Mouse (Mus musculus) kidney, postnatal 36 days (tissue): ENCODE data around the gene Adgre4.

Experiments used
- DNase-seq, 2 experiments: peaks; one replicate each; pipeline ENCODE4 v3.0.0; 2021 to 2022; ENCODE audit warnings: mixed read lengths in 2 of 2

The Adgre4 gene

DNA sequence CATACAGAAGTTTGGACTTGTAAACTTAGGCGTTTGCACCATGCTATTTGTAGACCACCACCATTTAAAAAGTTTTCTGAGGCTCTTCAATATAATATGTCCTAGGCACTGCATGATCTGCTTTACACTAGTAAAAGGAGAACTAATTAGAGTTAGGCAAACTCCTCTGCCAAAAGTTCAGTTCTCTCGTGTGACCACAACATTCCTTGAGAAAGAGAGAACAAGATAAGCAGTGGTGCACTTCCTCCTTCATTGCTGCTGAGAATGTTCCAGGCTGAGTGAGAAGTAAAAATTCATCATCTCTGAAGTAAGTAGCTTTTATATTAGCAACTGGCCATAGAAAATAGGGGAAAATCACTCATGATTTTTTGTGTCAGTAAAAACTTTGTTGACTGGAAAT lies at the start of gene Adgre4:
Gene Adgre4, plus strand, starts transcription at position 199 of the 400 bp plus-strand sequence.
- DNase-seq: no peak

DNA sequence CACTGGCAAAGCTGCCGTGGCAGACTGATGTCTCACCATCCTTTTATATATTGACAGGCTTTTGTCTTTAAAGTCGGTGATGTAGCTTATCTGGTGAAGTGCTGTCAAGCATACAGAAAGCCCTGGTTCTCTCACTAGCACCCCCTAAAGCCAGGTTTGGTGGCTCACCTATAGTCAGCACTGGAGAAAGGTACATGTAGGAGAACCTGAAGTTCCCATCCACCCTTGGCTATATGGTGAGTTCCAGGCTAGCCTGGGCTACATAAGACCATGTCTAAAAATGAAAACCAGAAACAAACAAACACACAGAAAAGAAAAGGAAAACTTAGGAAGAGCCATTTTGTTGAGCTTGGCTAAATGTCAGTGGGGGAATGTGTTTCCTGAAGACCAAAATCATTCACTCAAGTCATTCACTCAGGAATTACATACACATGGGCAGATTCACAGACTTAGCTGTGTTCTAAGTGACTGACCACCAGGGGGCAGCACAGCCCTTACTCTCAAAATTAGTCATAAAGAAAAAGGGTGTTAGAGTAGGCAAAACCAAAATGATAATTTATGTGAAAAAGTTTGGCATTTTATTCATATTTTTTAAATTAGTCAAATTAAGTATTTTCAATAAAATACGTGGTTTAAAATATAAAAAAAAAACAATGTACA lies 47.5 kb upstream of the Adgre4 start:
- DNase-seq: peak; percentile 68 to 90

DNA sequence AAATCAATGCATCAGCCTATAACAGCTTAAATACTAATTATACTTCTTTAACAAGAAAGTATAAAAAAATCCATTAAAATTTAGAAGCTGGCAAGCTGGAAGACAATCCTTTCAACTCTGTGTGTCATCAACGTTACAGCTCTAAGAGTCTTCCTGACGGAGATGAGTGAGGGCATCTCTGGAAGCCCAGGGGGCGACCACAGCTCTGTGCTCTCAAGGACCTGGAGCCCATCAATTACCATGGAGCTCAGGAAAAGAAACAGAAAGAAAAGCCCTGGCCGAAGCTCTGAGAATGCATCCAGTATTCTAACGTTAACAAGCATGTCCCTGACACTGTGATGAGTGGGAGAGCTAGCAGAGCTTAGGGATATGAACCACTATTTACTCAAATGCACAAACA lies 46.9 kb upstream of the Adgre4 start:
- DNase-seq: no peak

DNA sequence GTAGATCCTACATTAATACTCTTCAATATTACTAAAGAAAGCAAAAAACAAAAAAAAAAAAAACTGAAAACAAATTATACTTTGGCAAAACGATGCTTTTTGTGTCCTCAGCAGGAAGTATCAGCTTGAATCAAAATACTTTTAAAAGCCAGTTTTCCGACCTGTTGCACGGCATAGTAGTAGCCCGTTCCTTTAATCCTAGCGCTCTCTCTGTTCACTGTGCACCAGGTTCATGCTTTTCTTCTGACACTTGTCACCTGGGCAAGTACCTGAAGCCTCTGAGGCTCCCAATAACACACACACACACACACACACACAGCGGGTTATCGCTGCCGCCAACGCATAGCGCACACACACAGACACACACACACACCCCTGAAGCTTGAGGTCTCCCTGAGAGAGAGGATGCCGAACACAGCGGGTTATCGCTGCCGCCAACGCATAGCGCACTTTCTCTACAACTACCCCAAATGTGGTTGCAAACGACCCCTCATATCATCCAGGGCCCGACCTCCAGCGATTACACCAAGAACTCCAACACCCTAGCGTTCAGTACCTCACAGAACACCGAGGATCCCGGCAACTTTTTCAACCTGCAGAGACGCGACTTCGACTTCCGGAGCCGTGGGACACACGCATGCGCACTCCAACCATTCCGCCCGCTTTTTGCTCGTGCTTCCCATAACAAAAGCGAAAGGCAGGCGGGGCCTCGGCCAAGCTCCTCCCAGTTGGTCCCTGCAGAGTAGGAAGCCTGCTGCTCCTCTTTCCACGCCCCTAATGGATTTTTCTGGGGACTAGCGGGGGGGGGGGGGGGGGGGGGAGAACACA lies 37.6 kb upstream of the Adgre4 start, which contains the start of gene Pot1b:
Gene Pot1b, minus strand, starts transcription at position 645 of the 828 bp plus-strand sequence.
- peak; percentile 99 to 100 for DNase-seq

DNA sequence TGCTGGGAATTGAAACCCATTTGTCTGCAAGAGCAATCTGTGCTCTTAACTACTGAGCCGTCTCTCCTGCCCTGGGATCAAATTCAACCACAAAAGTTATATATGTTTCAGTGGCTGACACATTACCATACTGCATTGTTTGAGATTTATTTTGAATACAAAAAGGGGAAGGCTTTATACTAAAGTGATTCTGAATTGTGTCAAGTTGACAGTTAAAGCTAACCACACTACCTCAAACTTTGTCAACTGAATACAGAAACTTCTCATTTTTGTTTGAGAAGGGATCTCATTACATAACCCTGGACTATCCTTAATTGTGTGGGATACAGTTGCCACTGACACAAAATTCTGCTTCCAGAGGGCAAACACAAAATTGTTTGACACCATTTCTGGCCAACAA lies 28.5 kb upstream of the Adgre4 start:
- DNase-seq: no peak

DNA sequence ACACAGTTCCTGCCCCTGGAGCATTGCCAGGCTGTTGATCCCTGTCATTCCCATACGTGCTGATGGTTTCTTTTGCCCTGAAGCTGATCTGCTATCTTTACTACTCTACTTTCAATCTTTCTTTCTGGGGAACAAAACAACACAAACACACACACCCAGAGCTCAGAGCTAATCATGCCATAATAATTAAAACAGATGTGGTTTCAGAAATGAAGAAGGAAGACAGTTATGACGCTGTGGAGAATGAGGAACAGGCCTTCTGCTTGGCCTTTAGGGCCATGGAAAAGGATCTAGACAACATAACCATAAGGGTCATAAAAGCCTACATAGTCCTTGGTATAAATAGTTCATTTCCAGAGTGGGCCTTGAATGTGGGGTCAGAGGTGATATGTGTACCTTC lies 27.5 kb upstream of the Adgre4 start:
- no peak for DNase-seq

DNA sequence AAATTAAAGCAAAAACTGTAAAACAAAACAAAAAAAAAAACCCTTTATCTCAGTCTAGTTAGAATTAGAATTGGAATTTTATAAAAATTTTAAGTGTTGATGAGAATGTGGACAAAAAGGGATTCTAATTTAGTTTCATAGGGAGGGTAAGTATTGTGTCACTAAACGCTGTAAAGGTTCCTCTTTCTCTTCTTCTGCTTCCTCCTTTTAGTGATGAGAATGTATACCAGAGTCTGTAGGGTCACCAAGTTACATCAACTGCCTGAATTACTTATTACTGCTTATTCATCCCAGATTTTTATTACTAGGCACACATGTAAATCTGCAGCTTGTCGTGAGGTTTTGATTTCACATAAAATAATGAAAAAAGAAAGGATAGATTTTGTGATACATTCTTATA lies 23.6 kb upstream of the Adgre4 start:
- no peak for DNase-seq

DNA sequence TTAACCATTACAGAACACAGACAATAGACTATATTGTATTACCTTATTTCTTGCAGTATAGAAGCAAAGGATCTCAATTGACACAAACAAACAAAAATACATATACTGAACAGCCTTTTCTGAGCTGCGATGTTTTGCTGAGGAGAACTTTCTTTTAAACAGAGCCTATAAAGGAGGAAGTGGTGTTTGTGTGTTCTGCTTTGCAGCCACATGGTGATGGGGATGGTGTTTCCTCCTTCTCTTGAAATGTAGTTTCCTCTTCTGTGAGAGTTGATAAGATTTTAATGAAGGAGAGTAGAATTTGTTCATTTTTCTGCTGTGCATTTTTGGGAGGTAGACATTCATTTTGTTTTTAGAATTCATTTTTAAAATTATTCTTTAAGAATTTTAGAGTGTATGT lies 13.1 kb upstream of the Adgre4 start:
- DNase-seq: no peak

DNA sequence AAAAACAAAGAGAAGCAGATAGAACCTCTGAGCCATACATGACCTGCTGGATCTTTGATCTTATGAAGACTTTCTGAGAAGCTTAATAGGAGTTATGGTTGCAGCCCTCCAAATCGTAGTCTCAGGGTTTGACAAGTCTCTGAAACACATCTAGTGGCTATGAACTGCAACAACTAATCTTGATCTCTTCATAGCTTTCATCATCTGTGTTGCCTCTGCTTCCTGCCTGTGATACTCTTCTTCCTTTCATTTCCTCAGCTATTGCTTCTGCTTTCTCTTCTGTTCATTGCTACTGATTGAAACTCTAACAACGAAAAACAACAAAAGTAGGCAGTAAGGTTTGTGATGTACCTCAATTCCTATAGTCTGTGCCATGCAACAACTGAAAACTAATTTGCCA lies 1.4 kb downstream of the Adgre4 start:
- DNase-seq: no peak

DNA sequence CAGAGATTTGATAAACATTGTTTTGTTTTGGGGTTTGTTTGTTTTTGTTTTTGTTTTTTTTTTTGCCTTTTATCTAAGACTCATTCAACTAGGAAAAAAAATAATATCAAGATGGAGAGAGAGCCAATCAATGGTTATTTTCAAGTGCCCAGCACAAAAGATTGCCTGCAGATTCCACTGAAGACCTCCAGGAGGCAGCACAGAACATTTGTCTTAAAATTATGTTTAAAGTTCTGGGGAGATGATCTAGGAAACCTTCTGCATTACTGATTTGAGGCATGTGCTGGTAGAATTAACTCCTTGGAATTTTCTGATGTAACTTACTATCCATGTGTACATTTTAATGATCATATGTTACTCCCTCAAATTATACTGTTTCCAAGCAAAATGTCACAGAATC lies 63.9 kb downstream of the Adgre4 start:
- peak; percentile 2 to 6 for DNase-seq

DNA sequence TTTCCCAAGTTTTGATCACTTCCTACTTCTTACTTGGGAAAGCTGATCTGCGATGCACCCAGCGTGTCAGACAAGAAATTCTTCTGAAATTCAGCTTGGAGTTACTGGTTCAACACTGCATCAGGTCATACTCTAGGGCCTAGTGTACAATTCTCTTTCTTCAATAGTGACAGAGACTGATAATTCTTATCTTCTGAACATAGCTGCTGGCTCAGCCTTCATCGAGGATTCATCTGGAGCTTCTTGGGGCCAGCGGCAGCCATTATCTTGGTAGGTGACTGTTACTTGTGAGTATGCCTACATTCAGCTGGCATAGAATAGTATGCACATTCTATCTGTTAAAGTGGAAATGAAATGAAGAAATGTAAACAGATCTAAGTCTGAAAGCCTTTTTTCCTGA lies 67.1 kb downstream of the Adgre4 start:
- no peak for DNase-seq

DNA sequence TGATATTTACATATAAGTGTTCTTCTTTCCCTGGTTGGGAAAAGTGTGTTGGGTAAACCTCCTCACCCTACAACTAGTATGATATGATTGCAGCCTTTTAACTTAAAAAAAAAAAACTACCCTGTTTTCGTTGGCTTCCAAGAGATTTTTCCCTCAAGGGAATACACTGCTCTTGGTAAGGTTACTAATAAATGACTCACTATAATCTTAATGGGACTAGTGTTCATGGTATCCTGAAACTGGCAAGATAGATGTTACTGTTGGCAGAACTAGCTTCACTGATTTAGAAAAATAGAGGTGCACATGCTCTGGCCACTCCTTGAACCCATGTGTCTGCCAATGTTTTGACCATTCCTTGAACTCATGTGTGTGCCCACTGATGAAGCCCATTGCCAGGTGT lies 71.8 kb downstream of the Adgre4 start:
- DNase-seq: no peak

DNA sequence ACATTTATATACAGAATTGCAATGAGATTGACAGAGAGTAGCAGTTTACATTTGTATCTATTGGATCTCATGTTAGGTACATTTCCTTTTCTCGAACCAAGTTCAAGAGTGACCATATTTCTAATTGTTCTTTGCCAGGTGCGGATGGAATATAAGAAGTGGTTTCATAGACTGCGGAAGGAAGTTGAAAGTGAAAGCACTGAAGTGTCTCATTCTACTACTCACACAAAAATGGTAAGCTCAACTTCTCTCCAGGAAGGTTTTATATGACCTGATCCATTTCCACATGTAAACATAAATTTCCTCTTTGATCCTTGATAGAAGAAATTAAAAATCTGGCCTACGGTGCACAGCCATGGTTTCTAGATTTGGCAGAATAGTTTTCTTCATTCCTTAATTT lies 93.3 kb downstream of the Adgre4 start:
- DNase-seq: no peak

DNA sequence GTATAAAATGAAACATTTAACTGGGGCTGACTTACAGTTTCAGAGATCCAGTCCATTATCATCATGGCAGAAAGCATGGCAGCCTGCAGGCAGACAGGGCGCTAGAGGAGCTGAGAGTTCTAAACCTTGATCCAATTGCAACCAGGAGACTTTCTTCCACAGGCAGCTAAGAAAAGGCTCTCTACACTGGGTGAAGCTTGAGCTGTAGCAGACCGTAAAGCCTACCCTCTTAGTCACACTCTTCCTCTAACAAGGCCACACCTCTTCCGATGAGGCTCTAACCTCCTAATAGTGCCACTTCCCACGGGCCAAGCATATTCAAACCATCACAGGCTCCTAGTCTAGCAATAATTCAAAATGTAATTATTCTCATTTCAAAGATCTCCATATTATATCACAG lies 127.4 kb downstream of the Adgre4 start:
- DNase-seq: no peak

DNA sequence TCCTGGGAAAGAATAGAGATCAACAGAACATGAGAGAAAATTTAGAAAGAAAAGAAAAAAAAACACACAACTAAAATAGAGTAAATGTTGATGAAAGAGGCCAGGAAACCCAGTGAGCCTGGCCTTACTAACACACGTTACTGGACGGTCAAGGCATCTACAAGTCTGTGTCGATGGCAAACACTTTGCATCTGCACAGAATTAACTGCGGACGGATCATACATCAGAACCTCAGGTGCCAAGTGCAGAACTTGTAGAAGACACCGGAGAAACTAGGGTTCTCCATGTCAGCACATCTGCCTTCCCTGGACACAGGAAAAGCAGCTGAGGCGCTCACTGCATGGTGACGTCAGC lies 128.5 kb downstream of the Adgre4 start:
- DNase-seq: peak in 1 of 2 experiments; percentile 18

DNA sequence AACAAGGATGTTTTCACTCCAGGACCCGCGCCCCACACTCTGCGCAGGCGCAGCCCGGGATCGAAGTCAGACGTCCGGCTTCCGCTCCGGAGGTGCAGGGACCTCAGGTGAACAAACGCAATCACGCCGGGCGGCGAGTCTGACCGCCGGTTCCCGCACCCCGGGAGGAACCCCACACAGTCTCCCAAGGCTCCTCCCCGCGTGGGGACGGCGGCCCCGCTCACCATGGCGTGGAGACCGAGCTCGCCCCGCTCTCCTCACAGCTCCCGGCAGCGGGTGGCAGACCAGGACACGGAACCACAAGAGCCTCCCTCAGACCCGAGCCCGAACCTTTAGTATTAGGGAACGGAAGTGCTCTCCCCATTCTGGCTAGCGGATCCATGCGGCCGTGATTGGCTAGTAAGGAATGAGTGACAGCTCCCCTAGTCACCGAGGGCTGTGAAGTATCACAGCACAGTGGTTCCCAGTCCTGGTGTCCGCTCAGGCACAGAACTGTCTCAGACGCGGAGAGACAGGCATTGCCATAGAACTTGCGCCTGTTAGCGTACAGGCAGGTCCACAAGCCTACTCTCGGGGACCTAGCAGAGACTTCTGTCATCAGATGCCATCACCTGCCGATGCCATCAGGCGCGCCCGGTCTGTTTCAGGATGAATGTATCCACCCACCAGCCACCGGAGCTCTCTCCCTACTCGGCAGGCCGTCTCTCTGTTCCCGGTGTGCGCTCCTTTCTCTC lies 129.0 kb downstream of the Adgre4 start, which contains the start of gene Zfp119a:
Gene Zfp119a, minus strand, starts transcription at position 295 of the 734 bp plus-strand sequence.
- peak; percentile 83 to 87 for DNase-seq

DNA sequence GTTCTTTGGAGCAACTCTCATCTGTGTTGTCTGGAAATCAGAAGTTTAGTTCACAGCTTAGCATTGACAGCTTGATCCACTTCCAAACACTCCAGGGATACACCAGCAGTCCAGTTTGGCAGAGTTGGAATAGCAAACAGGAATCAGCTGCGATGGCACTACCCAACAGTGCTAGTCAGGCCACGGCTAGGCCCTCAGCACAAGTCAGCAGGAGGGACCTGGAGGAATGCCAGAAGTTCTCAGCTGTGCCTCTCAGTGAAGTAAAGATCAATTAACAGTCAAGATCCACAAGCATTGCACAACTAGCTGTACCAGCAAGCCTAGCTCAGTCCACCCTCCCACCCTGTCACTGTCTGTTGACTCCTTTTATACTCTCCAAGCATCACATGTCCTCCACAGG lies 133.8 kb downstream of the Adgre4 start:
- DNase-seq: no peak

DNA sequence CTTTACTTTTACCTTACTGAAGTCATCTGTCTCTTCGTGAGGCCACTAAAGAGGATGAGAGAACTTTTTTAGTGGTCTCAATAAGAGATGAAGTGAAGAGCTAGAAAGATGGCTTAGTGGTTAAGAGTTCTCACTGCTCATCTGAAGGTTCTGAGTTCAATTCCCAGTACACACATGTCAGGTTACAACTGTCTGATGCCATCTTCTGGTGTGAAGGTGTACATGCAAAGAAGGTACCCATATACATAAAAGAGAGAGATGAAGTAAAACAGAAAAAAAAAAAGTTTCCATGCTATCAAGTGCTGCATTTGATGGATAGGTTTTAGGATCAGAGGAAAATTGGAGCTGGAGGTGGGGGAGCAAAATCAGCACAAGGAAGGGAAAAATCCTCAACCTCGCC lies 135.1 kb downstream of the Adgre4 start:
- DNase-seq: no peak

DNA sequence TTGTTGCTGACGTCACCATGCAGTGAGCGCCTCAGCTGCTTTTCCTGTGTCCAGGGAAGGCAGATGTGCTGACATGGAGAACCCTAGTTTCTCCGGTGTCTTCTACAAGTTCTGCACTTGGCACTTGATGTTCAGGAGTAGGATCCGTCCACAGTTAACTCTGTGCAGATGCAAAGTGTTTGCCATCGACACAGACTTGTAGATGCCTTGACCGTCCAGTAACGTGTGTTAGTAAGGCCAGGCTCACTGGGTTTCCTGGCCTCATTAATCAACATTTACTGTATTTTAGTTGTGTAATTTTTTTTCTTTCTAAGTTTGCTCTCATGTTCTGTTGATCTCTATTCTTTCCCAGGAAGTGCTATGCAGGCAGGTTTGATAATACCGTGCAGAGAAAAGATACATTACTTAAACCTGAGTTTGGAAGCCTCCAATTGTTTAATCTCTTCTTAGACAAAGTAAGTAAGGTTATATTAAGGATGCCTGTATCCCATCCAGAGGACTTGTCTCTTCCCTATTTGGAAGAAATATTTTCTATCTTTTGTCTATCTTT lies 142.7 kb downstream of the Adgre4 start:
- DNase-seq: peak in 1 of 2 experiments; percentile 26

DNA sequence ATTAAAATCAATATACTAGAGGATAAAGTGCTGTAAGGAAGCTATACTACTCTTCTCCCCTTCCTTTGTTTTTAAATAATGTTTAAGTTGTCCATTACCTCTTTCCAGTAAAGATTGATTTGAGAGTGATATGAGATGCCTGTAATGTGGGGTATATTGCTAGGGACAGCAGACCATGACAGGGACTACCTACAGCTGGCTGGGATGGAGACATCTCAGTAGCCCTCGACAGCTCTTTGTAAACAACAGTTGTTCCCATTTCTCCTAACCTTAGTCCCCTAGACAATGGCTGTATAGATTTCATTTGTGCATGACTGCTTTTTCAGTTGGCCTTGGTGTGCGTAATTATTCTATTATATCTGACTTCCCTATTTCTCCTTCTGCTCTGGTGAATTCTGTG lies 153.3 kb downstream of the Adgre4 start:
- no peak for DNase-seq
